Mouse (Mus musculus): ENCODE measurements at regions not wholly inside any gene's neighbourhood (a gene's known extent, or its start where the extent isn't known, plus 50 kb on each side); places are given as distances from the start of the nearest gene placed in this dataset.

GRCm38 (mm10) chr13:44149499-44149898, 364.9 kb downstream of the Cd83 start:
- no peak for DNase-seq

DNA sequence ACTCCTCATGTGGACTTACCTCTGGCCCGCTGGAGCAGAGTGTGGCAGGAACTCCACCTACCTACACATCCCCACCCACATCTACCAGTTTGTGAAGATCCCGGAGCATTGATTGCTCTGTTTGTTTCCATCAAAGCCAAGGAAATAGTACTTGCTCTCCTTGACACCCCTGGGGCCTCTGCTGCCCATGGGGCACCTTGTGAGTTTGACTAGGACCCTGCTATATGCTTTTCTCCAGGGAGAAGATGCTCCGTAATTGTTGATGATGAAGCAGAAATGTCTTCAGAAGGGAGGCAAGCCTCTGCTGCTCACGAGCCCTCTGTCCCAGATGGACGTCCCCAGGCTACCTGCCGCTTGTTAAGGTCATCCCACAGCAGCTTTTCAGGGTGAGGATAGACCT, 367.0 kb downstream of the Cd83 start:
- no peak for DNase-seq

DNA sequence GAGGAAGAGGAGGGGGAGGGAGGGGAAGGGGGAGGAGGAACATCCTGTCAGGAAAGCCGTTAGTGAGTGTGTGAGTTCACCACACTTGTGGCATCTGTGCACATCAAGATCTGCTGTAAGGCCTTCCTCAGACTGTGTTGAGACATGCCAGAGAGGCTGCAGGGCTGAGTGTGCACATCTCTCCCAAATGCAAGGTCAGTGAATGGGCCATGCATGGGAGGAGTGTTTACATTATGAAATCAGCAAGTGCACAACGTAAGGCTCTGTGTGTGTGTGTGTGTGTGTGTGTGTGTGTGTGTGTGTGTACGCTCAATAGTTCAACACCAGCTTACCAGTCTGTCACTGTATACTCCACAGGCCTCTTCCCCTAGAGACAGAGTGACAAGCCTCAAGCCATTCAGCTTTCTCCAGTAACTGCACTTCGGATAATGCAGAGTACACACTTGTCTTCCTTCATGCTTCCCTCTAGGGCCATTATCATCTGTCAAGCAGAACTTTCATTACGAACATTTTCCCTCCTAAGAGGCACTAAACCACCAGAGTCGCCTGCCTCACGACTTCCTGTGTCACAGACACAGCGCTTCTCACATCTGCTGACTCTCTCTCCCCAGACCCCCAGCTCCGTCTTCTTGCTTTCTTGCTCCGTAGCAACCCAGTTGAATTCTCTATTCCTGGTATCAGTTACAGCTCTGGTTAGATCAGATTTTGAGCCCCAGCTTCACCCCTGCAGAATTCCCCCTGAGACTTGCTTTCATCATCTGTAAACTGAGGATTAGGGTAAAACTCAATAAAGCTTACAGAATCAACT, 368.4 kb downstream of the Cd83 start:
- DNase-seq: no peak

DNA sequence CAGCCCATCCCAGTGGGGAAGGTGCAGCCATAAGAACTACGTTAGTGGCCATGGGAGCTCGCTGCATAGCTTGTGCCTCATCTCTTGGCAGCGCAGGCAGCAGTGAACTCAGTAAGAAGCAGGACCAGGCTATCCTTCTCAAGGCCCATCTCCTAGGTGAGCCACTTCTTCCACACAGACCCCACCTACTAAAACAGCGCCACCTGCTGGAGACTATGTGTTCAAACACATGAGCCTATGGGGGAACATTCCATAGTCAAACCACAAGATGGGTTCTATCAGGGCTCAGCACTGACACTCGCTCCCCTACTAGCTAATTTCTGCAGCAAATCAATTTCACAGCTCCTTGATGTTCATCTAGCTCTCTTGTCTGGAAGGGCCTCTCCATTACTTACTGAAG, 369.2 kb downstream of the Cd83 start:
- no peak for DNase-seq

GRCm38 (mm10) chr13:44155956-44156355, 371.4 kb downstream of the Cd83 start:
- no peak for DNase-seq

GRCm38 (mm10) chr13:44156546-44156945, 372.0 kb downstream of the Cd83 start:
- DNase-seq: no peak

- DNase-seq: no peak
These were observed 372.7 kb downstream of the Cd83 start for GRCm38 (mm10) chr13:44157236-44157635.

GRCm38 (mm10) chr13:44158364-44158763, 373.8 kb downstream of the Cd83 start:
- DNase-seq: no peak

DNA sequence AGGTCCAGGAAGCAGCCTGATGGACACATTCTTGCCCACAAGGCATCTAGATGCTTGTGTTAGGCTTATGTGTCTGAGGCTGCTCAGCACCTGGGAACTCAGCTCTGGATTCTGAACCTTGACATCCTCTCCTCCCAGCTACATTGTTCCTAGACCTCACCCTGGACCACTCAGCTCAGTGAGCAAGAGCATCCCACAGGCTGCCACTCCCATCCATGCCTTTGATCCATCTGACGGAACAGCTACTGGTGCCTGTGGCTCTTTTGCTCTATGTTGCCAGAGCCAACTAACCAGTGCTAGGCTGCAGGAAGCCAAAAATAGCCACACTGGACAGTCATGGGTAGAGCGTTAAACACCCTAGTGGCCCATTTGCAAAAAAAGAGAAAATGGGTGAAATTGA, 374.8 kb downstream of the Cd83 start:
- no peak for DNase-seq

- no peak for DNase-seq
These were observed 380.2 kb downstream of the Cd83 start for GRCm38 (mm10) chr13:44164746-44165145.

DNA sequence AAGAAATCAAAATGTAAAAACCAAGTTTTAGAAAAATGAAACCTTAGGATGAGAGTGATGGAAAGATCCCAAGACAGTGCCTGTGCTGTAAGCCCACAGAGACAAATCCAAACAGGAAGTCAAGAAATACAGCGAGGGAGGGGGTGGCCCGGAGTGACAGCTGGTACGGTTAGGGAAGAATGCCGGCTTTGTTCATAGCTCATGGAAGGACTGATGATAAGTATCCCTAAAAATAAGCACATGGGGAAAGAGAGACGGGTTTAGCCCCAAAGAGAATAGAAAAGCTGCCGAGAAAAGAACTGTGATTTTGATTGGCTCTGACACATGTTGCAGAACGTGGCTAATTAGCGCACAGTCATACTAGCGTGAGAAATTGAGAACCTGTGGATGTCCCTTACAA, 382.6 kb downstream of the Cd83 start:
- no peak for DNase-seq

- DNase-seq: no peak
These were observed 383.6 kb downstream of the Cd83 start for GRCm38 (mm10) chr13:44168186-44168585.

DNA sequence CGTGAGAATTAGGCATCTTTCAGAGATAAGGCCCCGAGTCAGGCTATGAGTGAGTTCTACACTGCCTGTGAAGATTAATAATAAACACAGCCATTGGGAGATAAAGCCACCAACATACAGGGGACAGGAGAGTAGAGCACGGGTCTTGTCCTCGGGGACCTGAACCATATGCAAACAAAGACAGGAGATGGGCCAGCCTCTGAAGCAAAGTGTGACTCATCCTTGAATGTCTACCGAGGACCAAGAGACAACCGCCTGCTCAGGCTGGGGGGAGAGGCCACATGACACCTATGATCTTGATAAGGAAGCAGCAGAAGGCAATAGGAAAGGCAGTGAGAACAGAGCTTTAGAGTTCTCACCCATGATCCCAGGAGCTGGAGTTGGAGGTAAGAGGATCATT, 387.1 kb downstream of the Cd83 start:
- DNase-seq: no peak

- no peak for DNase-seq
These were observed 388.1 kb downstream of the Cd83 start for GRCm38 (mm10) chr13:44172701-44173100.

GRCm38 (mm10) chr13:44174236-44174635, 389.7 kb downstream of the Cd83 start:
- DNase-seq: no peak

- DNase-seq: no peak
These were observed 390.9 kb downstream of the Cd83 start for GRCm38 (mm10) chr13:44175300-44176036.

GRCm38 (mm10) chr13:44176121-44176520, 391.5 kb downstream of the Cd83 start:
- no peak for DNase-seq

- no peak for DNase-seq
These were observed 393.4 kb downstream of the Cd83 start for GRCm38 (mm10) chr13:44178006-44178405.

GRCm38 (mm10) chr13:44180384-44180783, 395.8 kb downstream of the Cd83 start:
- DNase-seq: no peak

DNA sequence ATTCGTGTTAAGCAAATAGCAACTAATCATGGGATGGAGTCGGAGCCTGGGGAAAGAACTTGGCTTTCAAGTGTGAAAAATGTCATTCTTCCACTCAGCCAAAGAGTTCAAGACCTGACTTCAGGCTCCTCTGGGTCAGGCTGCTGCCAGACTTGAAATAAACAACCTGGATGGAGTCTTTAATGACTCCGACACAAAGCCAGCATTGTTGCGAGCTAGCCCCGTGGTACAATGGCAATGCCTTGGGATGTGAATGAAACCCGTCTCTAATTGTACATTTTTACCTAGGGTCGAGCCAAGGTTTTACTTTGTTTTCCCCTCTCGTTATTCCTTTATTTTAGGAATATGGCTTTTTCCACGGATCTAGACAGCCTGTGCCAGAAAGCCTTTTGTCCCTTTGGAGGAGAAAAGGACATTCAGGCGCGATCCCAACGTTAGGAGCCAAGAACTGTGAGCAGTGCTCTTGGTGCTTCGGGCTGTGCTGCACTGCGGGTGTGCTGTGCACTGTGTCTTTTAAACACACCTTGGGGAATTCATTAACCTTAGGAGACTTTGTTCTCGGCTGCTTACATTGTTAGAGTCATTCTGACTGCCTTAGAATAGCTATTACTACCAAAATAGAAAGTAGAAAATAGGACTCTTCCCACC, 398.1 kb downstream of the Cd83 start:
- DNase-seq: no peak

- no peak for DNase-seq
These were observed 410.8 kb downstream of the Cd83 start for GRCm38 (mm10) chr13:44195365-44195764.

GRCm38 (mm10) chr13:44206042-44206441, 421.5 kb downstream of the Cd83 start:
- no peak for DNase-seq

GRCm38 (mm10) chr13:44206448-44206847, 421.9 kb downstream of the Cd83 start:
- DNase-seq: no peak
